Mouse (Mus musculus) lung, adult 2 months (tissue): ENCODE data around the gene Tubb2a.

Experiments used
- CTCF ChIP-seq: fragments of 200-500 bp; IDR thresholded peaks from 2 replicates; pipeline ENCODE4 v1.5.1; 2011; ENCODE audit warnings: mild to moderate bottlenecking, low read length, control low read depth; ENCODE audit not compliant: insufficient read depth
- POLR2A ChIP-seq: fragments of 200-500 bp; IDR thresholded peaks from 2 replicates; pipeline ENCODE4 v1.6.1; 2011; ENCODE audit warnings: low read depth, mild to moderate bottlenecking, control low read depth, low read length, borderline replicate concordance; ENCODE audit errors: extremely low read depth

- no peak for TF ChIP-seq POLR2A
- no peak for TF ChIP-seq CTCF
Observed at GRCm38 (mm10) chr13:34060061-34060460, 17.7 kb downstream of the Tubb2a start.
